Mouse (Mus musculus) kidney, adult 2 months (tissue): ENCODE data around the gene Myl3. TPM values are rescaled to one million over a fixed set of nuclear protein-coding genes. Genes with fewer than 3 reads are reported as not detected.
A peak's percentile ranks its signal among the peaks of the same experiment; 100 is the strongest.

ENCODE experiments used
- DNase-seq: peaks from one replicate; pipeline ENCODE4 v3.0.0; 2021
- H3K27ac ChIP-seq: fragments of 200-500 bp; 2 replicates; pipeline ENCODE4 v1.5.1; 2012; ENCODE audit warnings: low read depth, low read length, control low read depth, inconsistent platforms; ENCODE audit not compliant: insufficient read depth
- H3K27me3 ChIP-seq: fragments of 200-500 bp; replicated peaks from 2 replicates; pipeline ENCODE4 v1.6.1; 2012; ENCODE audit warnings: mild to moderate bottlenecking, moderate library complexity, low read length, inconsistent platforms; ENCODE audit not compliant: control insufficient read depth, insufficient read depth
- H3K36me3 ChIP-seq: fragments of 200-500 bp; 2 replicates; pipeline ENCODE4 v1.6.1; 2012; ENCODE audit warnings: mild to moderate bottlenecking, moderate library complexity, low read length, inconsistent platforms; ENCODE audit not compliant: control insufficient read depth, insufficient read depth
- H3K4me1 ChIP-seq: fragments of 200-500 bp; 2 replicates; pipeline ENCODE4 v1.6.1; 2011; ENCODE audit warnings: low read length; ENCODE audit not compliant: control insufficient read depth, insufficient read depth
- H3K4me3 ChIP-seq: fragments of 200-500 bp; 2 replicates; pipeline ENCODE4 v1.5.1; 2011; ENCODE audit warnings: mild to moderate bottlenecking, low read depth, low read length, control low read depth; ENCODE audit not compliant: insufficient read depth
- CTCF ChIP-seq: fragments of 200-500 bp; conservative IDR thresholded peaks from 2 replicates; pipeline ENCODE4 v1.5.1; 2011; ENCODE audit warnings: low read depth, mild to moderate bottlenecking, control low read depth, low read length, moderate library complexity, mixed read lengths; ENCODE audit not compliant: insufficient read depth, insufficient read length
- POLR2A ChIP-seq: fragments of 200-500 bp; IDR thresholded peaks from one replicate; pipeline ENCODE4 v1.6.1; 2011; ENCODE audit warnings: low read depth, low read length, control low read depth
- WGBS: fragments of 180-500 bp; shearing (Covaris S2); methylation state at CpG from one replicate; pipeline ENCODE4 v1.1.7; 2018; 5-methylcytosine and 5-hydroxymethylcytosine counted together
- polyA plus RNA-seq: library from polyadenylated mRNA; depleted of rRNA; stranded (reverse); fragments of >200 nt; gene quantifications from 2 replicates; pipeline ENCODE4 v1.2.3, GENCODE M21; 2012

Gene Myl3
- polyA plus RNA-seq, 1 experiment, result 11.5 TPM

- no peaks in the 10 kb centered on the region; the same call in 1 of the 2 replicates for H3K4me1 ChIP-seq
- H3K4me3 ChIP-seq, result no peak overlapping the region
- 37% methylated on average over 8 of the region's 8 CpGs for WGBS
- TF ChIP-seq CTCF, result no peak
- no peak for TF ChIP-seq POLR2A
- no peak overlapping the region for H3K27ac ChIP-seq
- peak; percentile 84 for DNase-seq
- H3K27me3 ChIP-seq, result no peaks in the 10 kb centered on the region
- no peaks in the 10 kb centered on the region for H3K36me3 ChIP-seq
Observed at GRCm38 (mm10) chr9:110758605-110759004, 16.9 kb downstream of the Myl3 start.

- peak; percentile 82 for DNase-seq
- TF ChIP-seq CTCF, result peak; percentile 86
- no peak for TF ChIP-seq POLR2A
- WGBS, result 63% methylated on average over 2 of the region's 2 CpGs
Observed at GRCm38 (mm10) chr9:110759265-110759664, 17.6 kb downstream of the Myl3 start.

GRCm38 (mm10) chr9:110760886-110761285, 19.2 kb downstream of the Myl3 start:
- no peaks in the 10 kb centered on the region for H3K36me3 ChIP-seq
- 94% methylated on average over 8 of the region's 8 CpGs for WGBS
- no peak for TF ChIP-seq CTCF
- no peak for TF ChIP-seq POLR2A

More at GRCm38 (mm10) chr9:110759265-110759664, 17.6 kb downstream of the Myl3 start:
- H3K27ac ChIP-seq, result no peak overlapping the region
- no peaks in the 10 kb centered on the region for H3K27me3 ChIP-seq
- no peaks in the 10 kb centered on the region for H3K36me3 ChIP-seq
- H3K4me3 ChIP-seq, result no peak overlapping the region
- H3K4me1 ChIP-seq, result no peaks in the 10 kb centered on the region; the same call in 1 of the 2 replicates

GRCm38 (mm10) chr9:110762763-110763162, 21.1 kb downstream of the Myl3 start:
- no peak for DNase-seq
- no peaks in the 10 kb centered on the region for H3K36me3 ChIP-seq
- no peak overlapping the region for H3K27ac ChIP-seq
- no peak overlapping the region for H3K4me3 ChIP-seq
- WGBS, result 93% methylated on average over 10 of the region's 10 CpGs
- H3K27me3 ChIP-seq, result no peaks in the 10 kb centered on the region
- no peak for TF ChIP-seq POLR2A
- TF ChIP-seq CTCF, result no peak
- no peaks in the 10 kb centered on the region; the same call in 1 of the 2 replicates for H3K4me1 ChIP-seq

More at GRCm38 (mm10) chr9:110760886-110761285, 19.2 kb downstream of the Myl3 start:
- Histone ChIP-seq H3K27ac (no peak overlapping the region), H3K4me3 (no peak overlapping the region), H3K4me1 (no peaks in the 10 kb centered on the region; the same call in 1 of the 2 replicates), H3K27me3 (no peaks in the 10 kb centered on the region)
- DNase-seq, result no peak

GRCm38 (mm10) chr9:110763405-110763804, 21.7 kb downstream of the Myl3 start:
- no peaks in the 10 kb centered on the region; the same call in 1 of the 2 replicates for H3K4me1 ChIP-seq
- WGBS, result 85% methylated on average over 2 of the region's 2 CpGs
- DNase-seq, result no peak

GRCm38 (mm10) chr9:110772336-110772735, 30.7 kb downstream of the Myl3 start:
- H3K4me1 ChIP-seq, result no peaks in the 10 kb centered on the region
- TF ChIP-seq POLR2A (no peak), CTCF (no peak)
- no peaks in the 10 kb centered on the region for H3K36me3 ChIP-seq
- no peak for DNase-seq
- H3K27ac ChIP-seq, result no peak overlapping the region
- H3K4me3 ChIP-seq, result no peak overlapping the region
- no peaks in the 10 kb centered on the region for H3K27me3 ChIP-seq
- 91% methylated on average over 10 of the region's 10 CpGs for WGBS

More at GRCm38 (mm10) chr9:110763405-110763804, 21.7 kb downstream of the Myl3 start:
- Histone ChIP-seq H3K36me3 (no peaks in the 10 kb centered on the region), H3K27ac (no peak overlapping the region), H3K27me3 (no peaks in the 10 kb centered on the region), H3K4me3 (no peak overlapping the region)
- no peak for TF ChIP-seq POLR2A
- TF ChIP-seq CTCF, result no peak

- no peaks in the 10 kb centered on the region for H3K27me3 ChIP-seq
- H3K36me3 ChIP-seq, result no peaks in the 10 kb centered on the region
- no peaks in the 10 kb centered on the region for H3K4me1 ChIP-seq
- TF ChIP-seq CTCF (no peak), POLR2A (no peak)
- DNase-seq, result peak; percentile 48
- H3K4me3 ChIP-seq, result no peak overlapping the region
- 0 out of 2 replicates have a peak overlapping the region, but pooled peaks have one; percentile 11 for H3K27ac ChIP-seq
- 80% methylated on average over 15 of the region's 15 CpGs for WGBS
Observed at GRCm38 (mm10) chr9:110774403-110775268, 33.0 kb downstream of the Myl3 start.
